Mouse (Mus musculus) erythroblast, embryonic 14.5 days (primary cell): ENCODE data around the gene Trh.

Source experiments
- GATA1 ChIP-seq: IDR thresholded peaks from 2 replicates; pipeline ENCODE4 v1.6.1; 2012; ENCODE audit warnings: low read length, inconsistent platforms, mixed read lengths
- TAL1 ChIP-seq: IDR thresholded peaks from 3 replicates; pipeline ENCODE4 v1.6.1; 2012; ENCODE audit warnings: low read length, inconsistent platforms, mixed read lengths

GRCm38 (mm10) chr6:92247215-92247919 lies 2.9 kb upstream of the Trh start:
- no peak for TF ChIP-seq GATA1
- no peak for TF ChIP-seq TAL1
